Mouse (Mus musculus): ENCODE results near the gene Olfr56. TPM values are rescaled to one million over a fixed set of nuclear protein-coding genes. Genes with fewer than 3 reads are reported as not detected.
"Not testable (repeated sequence)": the region's sequence is repeated elsewhere in the genome, so short reads cannot be mapped to it uniquely, and the experiment has no call there.

Olfr56 gene
- not detected in 2 replicates for polyA plus RNA-seq (2016; fragmentation: Nextera tagmentation; extraction: Ambion mirVana)

GRCm38 (mm10) chr11:48978240-48978939, at the start of gene Olfr56:
Olfr56 (plus strand) TSS chr11:48978889.
- not testable (repeated sequence) for H3K4me1 ChIP-seq; H3K27ac ChIP-seq; H3K9ac ChIP-seq; H3K4me3 ChIP-seq; H3K27me3 ChIP-seq; H3K9me3 ChIP-seq; ATAC-seq (ENCODE audit: insufficient number of reproducible peaks, insufficient read depth, low FRiP score, low TSS enrichment); H3K4me2 ChIP-seq (replicated peaks); H3K36me3 ChIP-seq
- no CpG with 5 or more reads among the region's 1 CpGs for WGBS

- H3K9me3 ChIP-seq; H3K4me2 ChIP-seq (replicated peaks); H3K9ac ChIP-seq; H3K4me3 ChIP-seq; H3K27me3 ChIP-seq; H3K36me3 ChIP-seq; H3K27ac ChIP-seq; ATAC-seq (ENCODE audit: insufficient number of reproducible peaks, insufficient read depth, low FRiP score, low TSS enrichment); H3K4me1 ChIP-seq: not testable (repeated sequence)
- 78% methylated on average over 1 of the region's 1 CpGs for WGBS
Observed at GRCm38 (mm10) chr11:48933422-48933821, 45.3 kb upstream of the Olfr56 start.

DNA sequence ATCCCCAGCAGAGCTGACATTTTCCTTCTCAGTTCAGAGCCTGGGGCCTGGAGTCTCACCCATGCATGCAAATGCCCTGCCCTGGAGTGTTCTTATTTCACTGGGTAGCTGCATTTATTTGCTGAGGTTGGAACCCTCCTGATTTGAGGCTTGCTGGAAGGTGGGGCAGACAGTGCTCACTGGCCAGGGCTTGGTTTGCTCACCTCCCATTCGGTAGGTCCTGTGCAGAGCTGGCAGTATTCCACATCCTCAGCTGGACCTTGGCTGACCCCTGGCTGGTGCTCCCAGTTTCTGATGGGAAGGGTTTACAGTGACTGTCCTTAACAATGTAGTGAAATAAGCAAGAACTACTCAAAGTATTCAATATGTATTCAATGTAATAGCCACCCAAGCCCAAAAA, 44.8 kb upstream of the Olfr56 start:
- H3K9me3 ChIP-seq; H3K27me3 ChIP-seq; H3K4me2 ChIP-seq (replicated peaks); H3K27ac ChIP-seq; H3K36me3 ChIP-seq; H3K9ac ChIP-seq; H3K4me3 ChIP-seq; H3K4me1 ChIP-seq; ATAC-seq (ENCODE audit: insufficient number of reproducible peaks, insufficient read depth, low FRiP score, low TSS enrichment): not testable (repeated sequence)
- 71% methylated on average over 1 of the region's 1 CpGs for WGBS

DNA sequence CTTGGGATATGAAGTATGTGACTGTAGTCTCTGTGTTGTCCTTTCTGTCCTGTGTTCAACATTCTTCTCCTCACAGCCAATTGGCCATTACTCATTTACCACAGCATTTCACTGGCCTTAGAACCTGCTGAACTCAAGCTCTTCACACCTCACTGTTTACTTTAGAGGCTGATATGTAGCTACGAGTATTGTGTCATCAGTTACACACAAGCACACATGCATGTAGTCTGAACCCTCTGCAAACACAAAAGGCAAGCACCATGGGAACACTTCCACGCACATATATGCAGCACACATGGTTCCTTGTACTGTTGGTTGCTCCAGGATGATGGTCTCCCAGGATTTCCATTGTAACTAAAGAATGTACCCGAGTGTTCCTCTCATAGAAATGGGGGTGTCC, 43.4 kb upstream of the Olfr56 start:
- ATAC-seq (ENCODE audit: insufficient number of reproducible peaks, insufficient read depth, low FRiP score, low TSS enrichment); H3K4me3 ChIP-seq: not testable (repeated sequence)
- WGBS = no CpG with 5 or more reads among the region's 3 CpGs

GRCm38 (mm10) chr11:48939286-48939685, 39.4 kb upstream of the Olfr56 start:
- not testable (repeated sequence) for ATAC-seq (ENCODE audit: insufficient number of reproducible peaks, insufficient read depth, low FRiP score, low TSS enrichment); H3K36me3 ChIP-seq; H3K4me3 ChIP-seq; H3K4me1 ChIP-seq; H3K4me2 ChIP-seq (replicated peaks); H3K27ac ChIP-seq; H3K9me3 ChIP-seq; H3K9ac ChIP-seq; H3K27me3 ChIP-seq

More for the DNA sequence above, 43.4 kb upstream of the Olfr56 start:
- H3K4me1 ChIP-seq; H3K9ac ChIP-seq; H3K27ac ChIP-seq; H3K4me2 ChIP-seq (replicated peaks); H3K9me3 ChIP-seq; H3K27me3 ChIP-seq; H3K36me3 ChIP-seq: not testable (repeated sequence)

- not testable (repeated sequence) for H3K4me1 ChIP-seq; H3K4me3 ChIP-seq; H3K4me2 ChIP-seq (replicated peaks); ATAC-seq (ENCODE audit: insufficient number of reproducible peaks, insufficient read depth, low FRiP score, low TSS enrichment); H3K27me3 ChIP-seq; H3K36me3 ChIP-seq; H3K27ac ChIP-seq; H3K9me3 ChIP-seq; H3K9ac ChIP-seq
- WGBS = 89% methylated on average over 6 of the region's 6 CpGs
Observed at GRCm38 (mm10) chr11:48946090-48946489, 32.6 kb upstream of the Olfr56 start, which contains the start of gene Psme2b. Psme2b (minus strand) TSS chr11:48946190.

- WGBS = no CpG with 5 or more reads among the region's 1 CpGs
- not testable (repeated sequence) for H3K4me3 ChIP-seq; ATAC-seq (ENCODE audit: insufficient number of reproducible peaks, insufficient read depth, low FRiP score, low TSS enrichment); H3K4me1 ChIP-seq; H3K9me3 ChIP-seq; H3K4me2 ChIP-seq (replicated peaks); H3K36me3 ChIP-seq; H3K9ac ChIP-seq; H3K27ac ChIP-seq; H3K27me3 ChIP-seq
Observed at GRCm38 (mm10) chr11:48974686-48975085, 4.0 kb upstream of the Olfr56 start.

- H3K27ac ChIP-seq; H3K4me2 ChIP-seq (replicated peaks); H3K9ac ChIP-seq; H3K27me3 ChIP-seq; H3K9me3 ChIP-seq; H3K36me3 ChIP-seq; H3K4me3 ChIP-seq; H3K4me1 ChIP-seq; ATAC-seq (ENCODE audit: insufficient number of reproducible peaks, insufficient read depth, low FRiP score, low TSS enrichment): not testable (repeated sequence)
- no CpG with 5 or more reads among the region's 3 CpGs for WGBS
Observed at GRCm38 (mm10) chr11:48979251-48979650, 562 bp downstream of the Olfr56 start, which contains the start of gene 9930111J21Rik1. 9930111J21Rik1 (minus strand) TSS chr11:48979398.

- not testable (repeated sequence) for H3K4me1 ChIP-seq; H3K4me2 ChIP-seq (replicated peaks); H3K9me3 ChIP-seq; H3K4me3 ChIP-seq; H3K27ac ChIP-seq; H3K27me3 ChIP-seq; ATAC-seq (ENCODE audit: insufficient number of reproducible peaks, insufficient read depth, low FRiP score, low TSS enrichment); H3K9ac ChIP-seq; H3K36me3 ChIP-seq
- WGBS = no CpG with 5 or more reads among the region's 5 CpGs
Observed at GRCm38 (mm10) chr11:48980052-48980451, 1.4 kb downstream of the Olfr56 start.

- H3K36me3 ChIP-seq; ATAC-seq (ENCODE audit: insufficient number of reproducible peaks, insufficient read depth, low FRiP score, low TSS enrichment); H3K27me3 ChIP-seq; H3K4me1 ChIP-seq; H3K4me2 ChIP-seq (replicated peaks); H3K27ac ChIP-seq; H3K4me3 ChIP-seq; H3K9ac ChIP-seq; H3K9me3 ChIP-seq: not testable (repeated sequence)
- WGBS = no CpG with 5 or more reads among the region's 3 CpGs
Observed at GRCm38 (mm10) chr11:48982848-48983247, 4.2 kb downstream of the Olfr56 start.

DNA sequence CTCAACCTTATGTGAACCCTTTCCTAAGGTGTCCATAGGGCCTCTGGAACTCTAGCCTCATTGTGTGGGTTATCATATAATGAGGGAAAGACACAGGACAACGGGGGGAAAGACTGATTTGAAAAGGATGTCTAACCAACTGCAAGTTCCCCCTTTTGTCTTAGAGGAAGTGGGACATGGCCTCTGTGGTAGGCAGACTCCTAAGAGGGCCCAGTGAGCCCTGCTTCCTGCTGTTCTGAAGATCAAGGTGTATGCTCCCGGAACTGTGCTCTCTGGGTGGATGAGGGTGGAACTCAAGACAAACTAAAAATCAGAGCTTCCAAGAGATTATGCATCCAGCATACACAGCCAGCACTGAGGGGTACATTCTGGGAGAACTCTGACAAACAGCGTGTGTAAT, 9.5 kb downstream of the Olfr56 start:
- not testable (repeated sequence) for H3K4me3 ChIP-seq; H3K9ac ChIP-seq; H3K27me3 ChIP-seq; H3K36me3 ChIP-seq; H3K9me3 ChIP-seq; ATAC-seq (ENCODE audit: insufficient number of reproducible peaks, insufficient read depth, low FRiP score, low TSS enrichment); H3K4me1 ChIP-seq; H3K4me2 ChIP-seq (replicated peaks); H3K27ac ChIP-seq
- 78% methylated on average over 2 of the region's 3 CpGs for WGBS

GRCm38 (mm10) chr11:48989981-48990380, 11.3 kb downstream of the Olfr56 start:
- H3K9ac ChIP-seq; H3K4me1 ChIP-seq; H3K4me2 ChIP-seq (replicated peaks); H3K9me3 ChIP-seq; H3K4me3 ChIP-seq; H3K27me3 ChIP-seq; H3K36me3 ChIP-seq; ATAC-seq (ENCODE audit: insufficient number of reproducible peaks, insufficient read depth, low FRiP score, low TSS enrichment); H3K27ac ChIP-seq: not testable (repeated sequence)
- 62% methylated on average over 2 of the region's 2 CpGs for WGBS
